Mouse (Mus musculus) CH12.LX (cell line): Measurements from ENCODE around the gene Ifng. TPM values are rescaled to one million over a fixed set of nuclear protein-coding genes. Genes with fewer than 3 reads are reported as not detected.

Source experiments
- DNase-seq: peaks from one replicate; pipeline ENCODE4 v3.0.0-alpha.2; 2013; ENCODE audit errors: extremely low read depth
- H3K27ac ChIP-seq: 2 replicates; pipeline ENCODE4 v1.5.1; 2012; ENCODE audit warnings: low read depth, mild to moderate bottlenecking, control low read depth, moderate library complexity; ENCODE audit not compliant: insufficient read depth
- H3K27me3 ChIP-seq: replicated peaks from 2 replicates; pipeline ENCODE3; 2012; ENCODE audit warnings: inconsistent platforms
- H3K36me3 ChIP-seq, 2 experiments: replicated peaks in 1 of 2; 2 replicates each; pipeline versions ENCODE3 to v1.6.1; 2012; ENCODE audit warnings: inconsistent platforms in 1 of 2, low read length in 1 of 2, mild to moderate bottlenecking in 1 of 2, mixed read lengths in 1 of 2, moderate library complexity in 1 of 2; ENCODE audit not compliant: control insufficient read depth in 1 of 2, insufficient read depth in 1 of 2
- H3K4me1 ChIP-seq, 2 experiments: 2 replicates each; pipeline ENCODE4 v1.6.1; 2012; ENCODE audit warnings: inconsistent platforms in 1 of 2, moderate library complexity in 1 of 2; ENCODE audit not compliant: insufficient read depth in 2 of 2, control insufficient read depth in 1 of 2
- H3K4me2 ChIP-seq: 2 replicates; pipeline ENCODE4 v1.6.1; 2012; ENCODE audit warnings: low read depth, mild to moderate bottlenecking, control low read depth; ENCODE audit not compliant: poor library complexity, insufficient read depth, severe bottlenecking
- H3K4me3 ChIP-seq, 3 experiments: fragments of 150-350 bp in 1 of 3; sonication (generic) in 1 of 3; replicated peaks in 1 of 3; 2 replicates each; pipeline versions ENCODE3 to v1.5.1; 2011 to 2012; ENCODE audit warnings: low read depth in 2 of 3, low read length in 2 of 3, mild to moderate bottlenecking in 2 of 3, moderate library complexity in 2 of 3, control low read depth in 1 of 3, improper control_type of control experiment in 1 of 3, inconsistent platforms in 1 of 3, mixed read lengths in 1 of 3; ENCODE audit not compliant: poor library complexity in 1 of 3
- H3K79me2 ChIP-seq: replicated peaks from 2 replicates; pipeline ENCODE4 v1.6.1; 2012; ENCODE audit warnings: mild to moderate bottlenecking, moderate library complexity; ENCODE audit not compliant: control insufficient read depth, poor library complexity, insufficient read depth, severe bottlenecking; ENCODE audit errors: extremely low read depth
- H3K9ac ChIP-seq: 2 replicates; pipeline ENCODE4 v1.6.1; 2012; ENCODE audit warnings: low read depth, mild to moderate bottlenecking, control low read depth, moderate library complexity; ENCODE audit not compliant: insufficient read depth
- H3K9me3 ChIP-seq: replicated peaks from 2 replicates; pipeline ENCODE3; 2012; ENCODE audit warnings: low read length, inconsistent platforms, mixed read lengths
- CHD2 ChIP-seq: IDR thresholded peaks from 2 replicates; pipeline ENCODE4 v1.6.1; 2011; ENCODE audit warnings: low read length, improper control_type of control experiment
- CTCF ChIP-seq, 2 experiments: IDR thresholded peaks in 1 of 2; conservative IDR thresholded peaks in 1 of 2; 2 replicates each; pipeline ENCODE4 v1.5.1; 2011 to 2012; ENCODE audit warnings: low read depth in 2 of 2, low read length in 2 of 2, improper control_type of control experiment in 1 of 2, inconsistent platforms in 1 of 2, mild to moderate bottlenecking in 1 of 2, moderate library complexity in 1 of 2
- ELF1 ChIP-seq: IDR thresholded peaks from 2 replicates; pipeline ENCODE4 v1.6.1; 2014; ENCODE audit warnings: low read depth, mild to moderate bottlenecking, inconsistent platforms, low read length, improper control_type of control experiment
- ETS1 ChIP-seq: conservative IDR thresholded peaks from 2 replicates; pipeline ENCODE4 v1.6.1; 2012; ENCODE audit warnings: low read depth, mild to moderate bottlenecking, inconsistent platforms, low read length, improper control_type of control experiment, moderate library complexity
- HCFC1 ChIP-seq: IDR thresholded peaks from 2 replicates; pipeline ENCODE4 v1.6.1; 2012; ENCODE audit warnings: low read depth, mild to moderate bottlenecking, inconsistent platforms, low read length, improper control_type of control experiment
- IRF4 ChIP-seq: IDR thresholded peaks from 2 replicates; pipeline ENCODE4 v1.6.1; 2014; ENCODE audit warnings: low read depth, mild to moderate bottlenecking, inconsistent platforms, low read length, improper control_type of control experiment
- MAFK ChIP-seq: IDR thresholded peaks from 2 replicates; pipeline ENCODE4 v1.6.1; 2011; ENCODE audit warnings: low read length, improper control_type of control experiment; ENCODE audit not compliant: insufficient replicate concordance
- MAX ChIP-seq: IDR thresholded peaks from 2 replicates; pipeline ENCODE4 v1.6.1; 2011; ENCODE audit warnings: low read length, improper control_type of control experiment
- MEF2A ChIP-seq: IDR thresholded peaks from 2 replicates; pipeline ENCODE4 v1.6.1; 2014; ENCODE audit warnings: low read depth, mild to moderate bottlenecking, inconsistent platforms, low read length, improper control_type of control experiment, borderline replicate concordance
- MXI1 ChIP-seq: IDR thresholded peaks from 2 replicates; pipeline ENCODE4 v1.6.1; 2011; ENCODE audit warnings: mild to moderate bottlenecking, low read depth, low read length, improper control_type of control experiment
- MYC ChIP-seq: IDR thresholded peaks from 2 replicates; pipeline ENCODE4 v1.6.1; 2011; ENCODE audit warnings: low read depth, mild to moderate bottlenecking, improper control_type of control experiment, low read length
- NRF1 ChIP-seq: IDR thresholded peaks from 2 replicates; pipeline ENCODE4 v1.6.1; 2014; ENCODE audit warnings: low read depth, mild to moderate bottlenecking, inconsistent platforms, low read length, improper control_type of control experiment, moderate library complexity
- POLR2A ChIP-seq: IDR thresholded peaks from 2 replicates; pipeline ENCODE4 v1.6.1; 2011; ENCODE audit warnings: low read depth, mild to moderate bottlenecking, improper control_type of control experiment, low read length
- POLR2AphosphoS2 ChIP-seq: IDR thresholded peaks from 2 replicates; pipeline ENCODE4 v1.6.1; 2011; ENCODE audit warnings: low read depth, low read length, improper control_type of control experiment
- TBP ChIP-seq: conservative IDR thresholded peaks from 2 replicates; pipeline ENCODE4 v1.6.1; 2011; ENCODE audit warnings: low read depth, low read length, improper control_type of control experiment
- TCF12 ChIP-seq: IDR thresholded peaks from 2 replicates; pipeline ENCODE4 v1.6.1; 2014; ENCODE audit warnings: low read depth, mild to moderate bottlenecking, inconsistent platforms, low read length, improper control_type of control experiment
- UBTF ChIP-seq: IDR thresholded peaks from 2 replicates; pipeline ENCODE4 v1.6.1; 2012; ENCODE audit warnings: low read depth, mild to moderate bottlenecking, inconsistent platforms, low read length, improper control_type of control experiment, moderate library complexity
- USF2 ChIP-seq: conservative IDR thresholded peaks from 2 replicates; pipeline ENCODE4 v1.6.1; 2011; ENCODE audit warnings: low read depth, low read length, improper control_type of control experiment
- ZC3H11A ChIP-seq: IDR thresholded peaks from 2 replicates; pipeline ENCODE4 v1.6.1; 2012; ENCODE audit warnings: low read depth, mild to moderate bottlenecking, inconsistent platforms, low read length, improper control_type of control experiment
- ZKSCAN1 ChIP-seq: IDR thresholded peaks from 2 replicates; pipeline ENCODE4 v1.6.1; 2012; ENCODE audit warnings: low read depth, inconsistent platforms, low read length, improper control_type of control experiment, borderline replicate concordance
- dilution Hi-C: fragments of 300-500 bp; cut with MboI; formaldehyde crosslinking; loops from 2 replicates; pipeline ENCODE4 v1.14.3; 2020; ENCODE audit warnings: low sequenced_read_pairs; ENCODE audit not compliant: extremely low pct_unique_long_range_greater_than_20kb, extremely low pct_ligation_motif_present
- in situ Hi-C: fragments of 300-500 bp; cut with MboI; formaldehyde crosslinking; loops from 3 replicates; pipeline ENCODE4 v1.14.3; 2019; ENCODE audit warnings: low sequenced_read_pairs, low pct_ligation_motif_present, low pct_unique_long_range_greater_than_20kb, mixed read lengths
- polyA plus RNA-seq: library from polyadenylated mRNA; unstranded; fragments of >175 nt; gene quantifications from 2 replicates; pipeline ENCODE4 v1.2.1, GENCODE M21; 2012; ENCODE audit warnings: low read depth; ENCODE audit not compliant: insufficient read length
- total RNA-seq, 2 experiments: library from RNA; depleted of rRNA; stranded (reverse); fragments of 300-350 nt in 1 of 2; fragments of >200 nt in 1 of 2; gene quantifications; 2 replicates each; pipeline ENCODE4 v1.2.3; 2012 to 2014

The Ifng gene
- total and polyA plus RNA-seq, 3 experiments = not detected

DNA sequence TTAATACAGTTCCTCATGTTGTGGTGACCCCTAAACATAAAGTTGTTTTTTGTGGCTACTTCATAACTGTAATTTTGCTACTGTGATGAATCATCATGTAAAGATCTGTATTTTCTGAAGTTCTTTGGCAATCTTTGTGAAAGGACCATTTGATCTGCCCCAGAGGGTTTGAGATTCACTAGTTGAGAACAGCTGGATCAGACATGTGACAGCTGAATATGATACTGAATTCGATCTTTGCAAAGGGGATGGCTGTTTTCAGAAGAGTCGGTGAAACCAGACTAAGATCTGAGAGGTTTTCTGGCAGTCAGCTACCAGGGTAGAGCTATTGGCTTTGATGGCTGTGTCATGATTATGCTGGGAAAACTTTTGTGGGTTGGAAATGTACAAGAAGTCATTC lies 10.9 kb downstream of the Ifng start:
- no peak overlapping the region for H3K4me3 ChIP-seq
- H3K79me2 ChIP-seq = no peaks in the 10 kb centered on the region
- H3K4me2 ChIP-seq = no peak overlapping the region
- H3K9me3 ChIP-seq = no peaks in the 10 kb centered on the region
- H3K27me3 ChIP-seq = no peaks in the 10 kb centered on the region
- H3K36me3 ChIP-seq = no peaks in the 10 kb centered on the region
- dilution Hi-C loops = no loop called here
- TF ChIP-seq MXI1 (no peak), NRF1 (no peak), ZC3H11A (no peak), IRF4 (no peak), CHD2 (no peak), ZKSCAN1 (no peak), MAFK (no peak), CTCF (conservative IDR thresholded peaks at IDR 0.05 in 1 of 2, IDR thresholded peaks at IDR 0.05 in 1 of 2; ENCODE audit: low read depth in 2 of 2, low read length in 2 of 2) (no peak), ETS1 (no peak), POLR2AphosphoS2 (no peak), UBTF (no peak), ELF1 (no peak), MEF2A (no peak)
- no peaks in the 10 kb centered on the region for H3K4me1 ChIP-seq
- no peak overlapping the region for H3K27ac ChIP-seq
- no peak for DNase-seq
- no peak overlapping the region for H3K9ac ChIP-seq
- in situ Hi-C loops = no loop called here

- no peaks in the 10 kb centered on the region for H3K4me1 ChIP-seq
- H3K9ac ChIP-seq = no peak overlapping the region
- no peak overlapping the region for H3K4me3 ChIP-seq
- no peak overlapping the region for H3K27ac ChIP-seq
- no peaks in the 10 kb centered on the region for H3K79me2 ChIP-seq
- no peaks in the 10 kb centered on the region for H3K36me3 ChIP-seq
- dilution Hi-C loops (no loop called here), in situ Hi-C loops (no loop called here)
- no peak overlapping the region for H3K4me2 ChIP-seq
- no peaks in the 10 kb centered on the region for H3K27me3 ChIP-seq
- DNase-seq = no peak
- peaks cover 2% of the 10 kb centered on the region for H3K9me3 ChIP-seq
- no peak for TF ChIP-seq USF2
- TF ChIP-seq MYC = no peak
- no peak for TF ChIP-seq TBP
- TF ChIP-seq HCFC1 = no peak
- TF ChIP-seq POLR2A = no peak
- no peak for TF ChIP-seq IRF4
- no peak for TF ChIP-seq TCF12
- no peak for TF ChIP-seq MAX
- no peak for TF ChIP-seq CHD2
Observed at GRCm38 (mm10) chr10:118458729-118459128, 17.9 kb downstream of the Ifng start.
